Mouse (Mus musculus) heart, postnatal 0 days (tissue): Measurements from ENCODE around the gene Map2k4. TPM values are rescaled to one million over a fixed set of nuclear protein-coding genes. Genes with fewer than 3 reads are reported as not detected.

Source experiments
- ATAC-seq: fragments of 200-750 bp; cut with Nextera tagmentation; 2 replicates; pipeline ENCODE4 v1.8.0; 2017; ENCODE audit warnings: low read depth, moderate number of reproducible peaks, moderate library complexity; ENCODE audit not compliant: insufficient read depth
- DNase-seq: peaks from one replicate; pipeline ENCODE4 v3.0.0-alpha.2; 2016; ENCODE audit warnings: low spot score
- H3K27ac ChIP-seq: fragments of 300-500 bp; sonication (generic); 2 replicates; pipeline ENCODE4 v1.5.1; 2014; ENCODE audit warnings: low read depth, mild to moderate bottlenecking
- H3K27me3 ChIP-seq: fragments of 300-500 bp; sonication (generic); 2 replicates; pipeline ENCODE4 v1.6.1; 2014; ENCODE audit warnings: low read length, mixed read lengths; ENCODE audit not compliant: control insufficient read depth, insufficient read depth
- H3K36me3 ChIP-seq: fragments of 300-500 bp; sonication (generic); replicated peaks from 2 replicates; pipeline ENCODE4 v1.6.1; 2014; ENCODE audit warnings: low read length, mixed read lengths; ENCODE audit not compliant: control insufficient read depth, insufficient read depth
- H3K4me1 ChIP-seq: fragments of 300-500 bp; sonication (generic); 2 replicates; pipeline ENCODE4 v1.6.1; 2014; ENCODE audit warnings: antibody characterized with exemption; ENCODE audit not compliant: control insufficient read depth, insufficient read depth
- H3K4me2 ChIP-seq: fragments of 300-500 bp; sonication (generic); 2 replicates; pipeline ENCODE4 v1.6.1; 2014; ENCODE audit warnings: low read depth, mild to moderate bottlenecking, low read length, moderate library complexity
- H3K4me3 ChIP-seq: fragments of 300-500 bp; sonication (generic); 2 replicates; pipeline ENCODE4 v1.5.1; 2014; ENCODE audit warnings: low read depth, low read length
- H3K9ac ChIP-seq: fragments of 300-500 bp; sonication (generic); replicated peaks from 2 replicates; pipeline ENCODE4 v1.6.1; 2014; ENCODE audit warnings: low read depth, low read length, mixed read lengths
- H3K9me3 ChIP-seq: fragments of 300-500 bp; sonication (generic); replicated peaks from 2 replicates; pipeline ENCODE4 v1.6.1; 2016; ENCODE audit warnings: low read length; ENCODE audit not compliant: control insufficient read depth
- CTCF ChIP-seq: IDR thresholded peaks from 2 replicates; pipeline ENCODE4 v1.5.1; 2016; ENCODE audit warnings: antibody characterized with exemption, control low read depth, low read depth
- EP300 ChIP-seq: IDR thresholded peaks from 2 replicates; pipeline ENCODE4 v1.6.1; 2016; ENCODE audit warnings: antibody characterized with exemption, low read depth
- WGBS: fragments of 180-500 bp; shearing (Covaris S2); extraction: QIAGEN DNeasy Blood & Tissue Kit; methylation state at CpG from one replicate; pipeline ENCODE4 v1.1.7; 2014; 5-methylcytosine and 5-hydroxymethylcytosine counted together
- polyA plus RNA-seq: library from polyadenylated mRNA; unstranded; fragments of >200 nt; fragmentation: Nextera tagmentation; extraction: Ambion mirVana; gene quantifications from 2 replicates; pipeline ENCODE4 v1.2.1, GENCODE M21; 2015
- total RNA-seq: library from RNA; depleted of rRNA; stranded (reverse); fragments of >200 nt; gene quantifications from 2 replicates; pipeline ENCODE4 v1.2.3, GENCODE M21; 2014; ENCODE audit warnings: low replicate concordance

Map2k4 gene
- total and polyA plus RNA-seq, 2 experiments from 2014 or later, result 55.5 to 105 TPM

GRCm38 (mm10) chr11:65728906-65729305 lies 59.2 kb downstream of the Map2k4 start:
- WGBS, result 76% methylated on average over 4 of the region's 4 CpGs
- ATAC-seq (no peak), DNase-seq (no peak)
- H3K9ac ChIP-seq, result no peak overlapping the region
- H3K4me2 ChIP-seq, result no peak overlapping the region
- peaks cover 27% of the 10 kb centered on the region for H3K36me3 ChIP-seq
- no peak overlapping the region for H3K27ac ChIP-seq
- no peaks in the 10 kb centered on the region for H3K27me3 ChIP-seq
- H3K4me1 ChIP-seq, result peaks cover 14% of the 10 kb centered on the region; the same call in 1 of the 2 replicates
- no peak overlapping the region for H3K4me3 ChIP-seq
- no peak for TF ChIP-seq CTCF
- no peak for TF ChIP-seq EP300
- no peaks in the 10 kb centered on the region for H3K9me3 ChIP-seq

- peaks cover 27% of the 10 kb centered on the region for H3K36me3 ChIP-seq
- no peaks in the 10 kb centered on the region for H3K27me3 ChIP-seq
- no peaks in the 10 kb centered on the region for H3K9me3 ChIP-seq
- no peak overlapping the region for H3K27ac ChIP-seq
- H3K4me3 ChIP-seq, result no peak overlapping the region
- TF ChIP-seq EP300, result no peak
- TF ChIP-seq CTCF, result no peak
- DNase-seq (no peak), ATAC-seq (no peak)
- no peak overlapping the region for H3K9ac ChIP-seq
- no peaks in the 10 kb centered on the region for H3K4me1 ChIP-seq
- 90% methylated on average over 2 of the region's 2 CpGs for WGBS
- no peak overlapping the region for H3K4me2 ChIP-seq
Observed at GRCm38 (mm10) chr11:65723715-65724114, 64.4 kb downstream of the Map2k4 start.

DNA sequence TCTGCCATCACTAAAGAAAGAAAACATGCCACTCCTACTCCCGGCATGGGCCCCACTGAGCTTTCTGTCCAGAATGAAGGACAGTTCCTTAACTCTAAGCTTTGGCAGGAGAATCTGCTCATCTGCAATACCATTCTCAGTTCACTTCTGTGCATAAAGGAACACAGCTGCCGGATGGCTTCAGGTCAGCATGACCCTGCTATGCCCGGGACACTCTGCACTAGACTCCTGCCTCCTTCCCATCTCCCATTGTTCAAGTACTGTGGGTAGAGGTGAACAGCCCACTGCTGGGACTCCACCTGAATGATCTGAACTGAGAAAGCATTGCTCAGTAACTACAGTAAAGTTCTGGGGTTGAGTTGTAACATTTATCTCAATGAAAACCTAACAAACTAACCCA lies 66.5 kb downstream of the Map2k4 start:
- ATAC-seq (no peak), DNase-seq (no peak)
- TF ChIP-seq CTCF (no peak), EP300 (no peak)
- Histone ChIP-seq H3K4me3 (no peak overlapping the region), H3K27ac (no peak overlapping the region), H3K4me1 (no peaks in the 10 kb centered on the region), H3K9me3 (no peaks in the 10 kb centered on the region), H3K36me3 (peaks cover 26% of the 10 kb centered on the region), H3K4me2 (no peak overlapping the region), H3K9ac (no peak overlapping the region), H3K27me3 (no peaks in the 10 kb centered on the region)
- 68% methylated on average over 3 of the region's 3 CpGs for WGBS

GRCm38 (mm10) chr11:65719960-65720359 lies 68.1 kb downstream of the Map2k4 start:
- H3K4me1 ChIP-seq, result no peaks in the 10 kb centered on the region
- no peaks in the 10 kb centered on the region for H3K9me3 ChIP-seq
- H3K4me3 ChIP-seq, result no peak overlapping the region
- TF ChIP-seq EP300 (no peak), CTCF (no peak)
- 51% methylated on average over 1 of the region's 1 CpGs for WGBS
- no peak overlapping the region for H3K27ac ChIP-seq
- DNase-seq, result no peak
- peaks cover 17% of the 10 kb centered on the region for H3K36me3 ChIP-seq
- H3K9ac ChIP-seq, result no peak overlapping the region
- H3K27me3 ChIP-seq, result no peaks in the 10 kb centered on the region
- no peak overlapping the region for H3K4me2 ChIP-seq
- no peak for ATAC-seq

DNA sequence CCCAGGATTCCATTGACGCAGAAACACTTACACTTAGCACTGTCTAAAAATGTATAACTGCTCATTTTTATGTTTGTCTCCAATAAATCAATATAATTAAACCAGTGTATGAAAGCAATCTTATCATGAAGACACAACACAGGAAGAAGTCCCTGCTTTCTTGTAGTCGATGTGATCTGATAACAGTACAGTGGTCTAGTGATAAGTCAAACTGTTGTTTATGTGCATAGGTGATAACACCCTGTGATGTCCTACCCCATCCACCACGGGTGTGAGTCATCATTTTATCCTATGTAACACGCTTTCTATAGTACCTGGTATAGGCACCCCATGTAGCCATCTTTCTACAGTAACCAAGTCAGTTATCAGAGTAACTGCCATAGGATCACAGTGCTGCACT lies 74.3 kb downstream of the Map2k4 start:
- H3K4me2 ChIP-seq, result no peak overlapping the region
- no peaks in the 10 kb centered on the region for H3K4me1 ChIP-seq
- no peaks in the 10 kb centered on the region for H3K27me3 ChIP-seq
- no peak overlapping the region for H3K27ac ChIP-seq
- no peaks in the 10 kb centered on the region for H3K9me3 ChIP-seq
- no peak for ATAC-seq
- 77% methylated on average over 4 of the region's 4 CpGs for WGBS
- H3K9ac ChIP-seq, result no peak overlapping the region
- no peak for DNase-seq
- H3K36me3 ChIP-seq, result peaks cover 9% of the 10 kb centered on the region
- TF ChIP-seq EP300, result no peak
- TF ChIP-seq CTCF, result no peak
- H3K4me3 ChIP-seq, result no peak overlapping the region

- H3K9ac ChIP-seq, result no peak overlapping the region
- WGBS, result 81% methylated on average over 6 of the region's 6 CpGs
Observed at GRCm38 (mm10) chr11:65712754-65713306, 75.3 kb downstream of the Map2k4 start.

More at GRCm38 (mm10) chr11:65712754-65713306, 75.3 kb downstream of the Map2k4 start:
- DNase-seq (no peak), ATAC-seq (no peak)
- Histone ChIP-seq H3K36me3 (peaks cover 12% of the 10 kb centered on the region), H3K4me1 (no peaks in the 10 kb centered on the region), H3K27ac (no peak overlapping the region), H3K27me3 (no peaks in the 10 kb centered on the region), H3K9me3 (no peaks in the 10 kb centered on the region), H3K4me2 (no peak overlapping the region), H3K4me3 (no peak overlapping the region)
- no peak for TF ChIP-seq CTCF
- no peak for TF ChIP-seq EP300
